Mouse (Mus musculus): Measurements from ENCODE around the gene Eif2ak1. TPM values are rescaled to one million over a fixed set of nuclear protein-coding genes. Genes with fewer than 3 reads are reported as not detected.
A peak's percentile ranks its signal among the peaks of the same experiment; 100 is the strongest.

The Eif2ak1 gene
- polyA plus RNA-seq, 1 experiment from 2014 or later, result 24.1 TPM

DNA sequence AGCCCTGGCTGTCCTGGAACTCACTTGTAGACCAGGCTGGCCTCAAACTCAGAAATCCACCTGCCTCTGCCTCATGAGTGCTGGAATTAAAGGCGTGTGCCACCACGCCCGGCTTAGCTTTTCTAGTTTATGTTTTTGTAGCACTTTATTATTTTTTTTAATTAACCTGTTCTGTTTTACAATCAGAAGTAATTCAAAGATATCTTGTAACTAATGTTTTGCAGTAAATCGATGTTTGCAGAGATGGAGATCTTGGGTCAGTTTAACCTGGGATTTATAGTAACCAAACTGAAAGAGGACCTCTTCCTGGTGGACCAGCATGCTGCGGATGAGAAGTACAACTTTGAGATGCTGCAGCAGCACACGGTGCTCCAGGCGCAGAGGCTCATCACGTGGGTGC is 110.3 kb downstream of the Eif2ak1 start, which contains the start of gene Gm42421:
Gene Gm42421, plus strand, starts transcription at position 301 of the 400 bp plus-strand sequence.
- Histone ChIP-seq H3K4me3 (ENCODE audit: low read depth, low read length) (no peak within 1 kb of the TSS), H3K9ac (ENCODE audit: low read depth, low read length) (no peak within 1 kb of the TSS), H3K4me1 (replicated peaks; ENCODE audit: control insufficient read depth, insufficient read depth, low read length) (no peaks in the 10 kb centered on the region), H3K9me3 (ENCODE audit: control insufficient read depth) (no peaks in the 10 kb centered on the region), H3K27ac (ENCODE audit: low read depth, low read length) (no peak within 1 kb of the TSS), H3K36me3 (ENCODE audit: control insufficient read depth, insufficient read depth) (peaks cover 42% of the 10 kb centered on the region), H3K4me2 (replicated peaks; ENCODE audit: low read depth) (no peak within 1 kb of the TSS), H3K27me3 (replicated peaks; ENCODE audit: control insufficient read depth, insufficient read depth, low read length) (no peaks in the 10 kb centered on the region)
- 93% methylated on average over 8 of the region's 8 CpGs for WGBS
- ATAC-seq, result no peak
- no peak for TF ChIP-seq CTCF (IDR thresholded peaks at IDR 0.05; ENCODE audit: low read depth)

- 65% methylated on average over 4 of the region's 4 CpGs for WGBS
- H3K9ac ChIP-seq (ENCODE audit: low read depth, low read length), result no peak overlapping the region
- no peaks in the 10 kb centered on the region for H3K4me1 ChIP-seq (replicated peaks; ENCODE audit: control insufficient read depth, insufficient read depth, low read length)
- H3K4me3 ChIP-seq (ENCODE audit: low read depth, low read length), result no peak overlapping the region
- no peak for ATAC-seq
- peak overlapping the region; percentile 41; the same call in 1 of the 2 replicates for H3K27ac ChIP-seq (ENCODE audit: low read depth, low read length)
- H3K9me3 ChIP-seq (ENCODE audit: control insufficient read depth), result no peaks in the 10 kb centered on the region
- peaks cover 41% of the 10 kb centered on the region for H3K36me3 ChIP-seq (ENCODE audit: control insufficient read depth, insufficient read depth)
- H3K4me2 ChIP-seq (replicated peaks; ENCODE audit: low read depth), result no peak overlapping the region
- TF ChIP-seq CTCF (IDR thresholded peaks at IDR 0.05; ENCODE audit: low read depth), result no peak
- no peaks in the 10 kb centered on the region for H3K27me3 ChIP-seq (replicated peaks; ENCODE audit: control insufficient read depth, insufficient read depth, low read length)
These were observed 111.7 kb downstream of the Eif2ak1 start for GRCm38 (mm10) chr5:143929291-143929690.

DNA sequence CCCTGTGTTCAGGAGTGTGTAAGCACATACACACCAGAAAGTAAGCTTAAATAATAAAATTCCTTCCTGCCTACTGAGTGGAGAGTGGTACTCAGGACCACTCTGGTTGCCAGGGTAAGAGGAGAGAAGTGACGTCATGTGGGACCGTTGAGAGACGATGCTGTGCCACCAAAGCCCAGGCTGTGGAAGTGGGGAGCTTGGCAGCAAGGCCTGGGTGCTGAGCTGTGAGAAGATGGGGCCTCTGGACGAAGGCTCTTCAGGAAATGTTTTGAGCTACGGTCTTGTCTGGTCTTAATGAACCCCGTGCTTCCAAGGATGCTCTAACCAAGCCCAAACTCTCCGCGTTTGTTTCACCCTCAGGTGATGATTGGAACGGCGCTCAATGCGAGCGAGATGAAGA is 113.1 kb downstream of the Eif2ak1 start:
- H3K4me1 ChIP-seq (replicated peaks; ENCODE audit: control insufficient read depth, insufficient read depth, low read length), result no peaks in the 10 kb centered on the region
- no peaks in the 10 kb centered on the region for H3K27me3 ChIP-seq (replicated peaks; ENCODE audit: control insufficient read depth, insufficient read depth, low read length)
- no peak overlapping the region for H3K9ac ChIP-seq (ENCODE audit: low read depth, low read length)
- H3K27ac ChIP-seq (ENCODE audit: low read depth, low read length), result no peak overlapping the region
- no peak overlapping the region for H3K4me2 ChIP-seq (replicated peaks; ENCODE audit: low read depth)
- peaks cover 29% of the 10 kb centered on the region for H3K36me3 ChIP-seq (ENCODE audit: control insufficient read depth, insufficient read depth)
- no peaks in the 10 kb centered on the region for H3K9me3 ChIP-seq (ENCODE audit: control insufficient read depth)
- WGBS, result 95% methylated on average over 12 of the region's 12 CpGs
- no peak overlapping the region for H3K4me3 ChIP-seq (ENCODE audit: low read depth, low read length)
- TF ChIP-seq CTCF (IDR thresholded peaks at IDR 0.05; ENCODE audit: low read depth), result no peak
- ATAC-seq, result no peak

- no peak for TF ChIP-seq CTCF (IDR thresholded peaks at IDR 0.05; ENCODE audit: low read depth)
- Histone ChIP-seq H3K4me1 (replicated peaks; ENCODE audit: control insufficient read depth, insufficient read depth, low read length) (no peaks in the 10 kb centered on the region), H3K27ac (ENCODE audit: low read depth, low read length) (peak overlapping the region; percentile 30), H3K27me3 (replicated peaks; ENCODE audit: control insufficient read depth, insufficient read depth, low read length) (no peaks in the 10 kb centered on the region), H3K4me2 (replicated peaks; ENCODE audit: low read depth) (no peak overlapping the region), H3K4me3 (ENCODE audit: low read depth, low read length) (no peak overlapping the region), H3K9me3 (ENCODE audit: control insufficient read depth) (no peaks in the 10 kb centered on the region), H3K9ac (ENCODE audit: low read depth, low read length) (no peak overlapping the region), H3K36me3 (ENCODE audit: control insufficient read depth, insufficient read depth) (peaks cover 19% of the 10 kb centered on the region; the same call in 1 of the 2 replicates)
- ATAC-seq, result peak; percentile 93
- WGBS, result 52% methylated on average over 6 of the region's 6 CpGs
These were observed 114.4 kb downstream of the Eif2ak1 start for GRCm38 (mm10) chr5:143931863-143932580.

DNA sequence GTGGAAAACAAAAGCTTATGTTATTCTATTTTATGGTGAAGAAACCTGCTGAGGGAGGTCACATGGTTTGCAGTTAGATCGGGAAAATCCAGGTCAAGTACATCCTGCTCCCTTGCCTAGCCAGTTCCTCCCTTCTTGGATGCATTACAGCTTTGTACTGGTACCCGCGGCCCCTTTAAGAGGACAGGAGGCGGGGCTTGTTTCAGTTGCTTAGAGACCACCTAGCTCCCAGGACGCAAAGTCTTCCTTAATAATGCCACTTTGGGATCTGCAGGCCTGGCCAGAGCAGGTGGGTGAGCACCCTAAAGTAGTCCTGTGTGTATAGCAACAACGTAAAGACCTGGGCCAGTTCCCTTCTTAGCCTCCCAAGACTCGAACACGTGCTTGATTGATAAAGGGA is 115.2 kb downstream of the Eif2ak1 start, which contains the start of gene Rsph10b:
Gene Rsph10b, plus strand, starts transcription at position 205 of the 400 bp plus-strand sequence.
- Histone ChIP-seq H3K27me3 (replicated peaks; ENCODE audit: control insufficient read depth, insufficient read depth, low read length) (no peaks in the 10 kb centered on the region), H3K36me3 (ENCODE audit: control insufficient read depth, insufficient read depth) (peaks cover 19% of the 10 kb centered on the region; the same call in 1 of the 2 replicates), H3K9me3 (ENCODE audit: control insufficient read depth) (no peaks in the 10 kb centered on the region), H3K9ac (ENCODE audit: low read depth, low read length) (no peak within 1 kb of the TSS), H3K4me1 (replicated peaks; ENCODE audit: control insufficient read depth, insufficient read depth, low read length) (no peaks in the 10 kb centered on the region), H3K4me3 (ENCODE audit: low read depth, low read length) (no peak within 1 kb of the TSS), H3K27ac (ENCODE audit: low read depth, low read length) (peak within 1 kb of the TSS; percentile 30), H3K4me2 (replicated peaks; ENCODE audit: low read depth) (no peak within 1 kb of the TSS)
- no peak for TF ChIP-seq CTCF (IDR thresholded peaks at IDR 0.05; ENCODE audit: low read depth)
- 25% methylated on average over 8 of the region's 8 CpGs for WGBS
- peak; percentile 20; the same call in 1 of the 2 replicates for ATAC-seq

DNA sequence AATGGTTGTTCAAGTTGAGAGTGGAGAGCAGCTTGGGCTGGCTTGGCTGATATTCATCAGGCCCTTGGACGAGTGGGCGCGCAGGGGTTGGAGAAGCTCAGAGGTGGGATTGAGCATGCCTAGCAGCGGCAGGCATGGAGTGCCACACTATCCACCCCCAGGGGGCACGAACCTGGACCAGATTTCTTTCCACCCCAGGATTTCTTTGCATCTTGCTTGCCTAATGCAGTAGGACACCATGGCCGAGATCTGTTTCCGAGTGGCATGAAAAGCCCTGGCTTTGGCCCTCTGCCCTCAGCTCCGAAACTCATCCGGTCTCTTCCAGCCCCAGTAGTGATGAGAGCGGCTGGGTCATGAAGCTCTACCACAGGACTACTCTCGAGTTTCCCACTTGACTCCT is 115.8 kb downstream of the Eif2ak1 start:
- H3K36me3 ChIP-seq (ENCODE audit: control insufficient read depth, insufficient read depth), result peaks cover 19% of the 10 kb centered on the region; the same call in 1 of the 2 replicates
- TF ChIP-seq CTCF (IDR thresholded peaks at IDR 0.05; ENCODE audit: low read depth), result no peak
- no peak overlapping the region for H3K27ac ChIP-seq (ENCODE audit: low read depth, low read length)
- H3K4me1 ChIP-seq (replicated peaks; ENCODE audit: control insufficient read depth, insufficient read depth, low read length), result no peaks in the 10 kb centered on the region
- no peak for ATAC-seq
- H3K27me3 ChIP-seq (replicated peaks; ENCODE audit: control insufficient read depth, insufficient read depth, low read length), result no peaks in the 10 kb centered on the region
- 88% methylated on average over 11 of the region's 11 CpGs for WGBS
- H3K9me3 ChIP-seq (ENCODE audit: control insufficient read depth), result no peaks in the 10 kb centered on the region
- H3K4me2 ChIP-seq (replicated peaks; ENCODE audit: low read depth), result no peak overlapping the region
- H3K9ac ChIP-seq (ENCODE audit: low read depth, low read length), result no peak overlapping the region
- no peak overlapping the region for H3K4me3 ChIP-seq (ENCODE audit: low read depth, low read length)

Data from intestine, postnatal 0 days (tissue).